Mouse (Mus musculus) liver, adult 2 months (tissue): ENCODE measurements at regions not wholly inside any gene's neighbourhood (a gene's known extent, or its start where the extent isn't known, plus 50 kb on each side); places are given as distances from the start of the nearest gene placed in this dataset.

ENCODE experiments used
- CTCF ChIP-seq: fragments of 200-500 bp; IDR thresholded peaks from 2 replicates; pipeline ENCODE4 v1.5.1; 2011; ENCODE audit warnings: low read depth, low read length, control low read depth
- POLR2A ChIP-seq: fragments of 200-500 bp; IDR thresholded peaks from 2 replicates; pipeline ENCODE4 v1.6.1; 2011; ENCODE audit warnings: low read length, control low read depth; ENCODE audit not compliant: insufficient read depth; ENCODE audit errors: extremely low read depth

DNA sequence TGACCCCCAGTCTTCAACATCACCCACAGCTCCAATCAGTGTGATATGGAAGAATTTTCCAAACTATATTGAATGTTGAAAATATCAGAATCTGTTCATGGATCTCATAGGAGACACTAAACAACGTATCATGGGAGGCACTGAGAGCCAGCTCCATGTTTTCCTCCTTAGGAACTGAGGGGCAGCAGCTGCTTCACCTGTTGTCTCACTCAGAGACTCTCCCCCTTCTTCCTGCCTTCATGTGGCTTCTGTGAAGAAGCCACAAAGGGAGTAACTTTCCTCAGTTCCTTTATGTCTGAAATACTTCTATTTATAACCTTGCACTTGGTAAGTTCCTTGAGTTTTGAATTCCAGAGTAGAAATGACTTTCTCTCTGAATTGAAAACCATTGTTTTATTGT is 244.6 kb downstream of the Hace1 start:
- TF ChIP-seq CTCF = no peak
- TF ChIP-seq POLR2A = no peak
